Mouse (Mus musculus): ENCODE measurements at regions not wholly inside any gene's neighbourhood (a gene's known extent, or its start where the extent isn't known, plus 50 kb on each side); places are given as distances from the start of the nearest gene placed in this dataset.

GRCm38 (mm10) chr3:143912433-143912832, 292.6 kb downstream of the Lmo4 start:
- peak in 1 of 2 experiments; percentile 14 for DNase-seq (ENCODE audit: extremely low spot score in 1 of 2, low spot score in 2 of 2)
- H3K4me3 ChIP-seq = no peak overlapping the region
- no peak for TF ChIP-seq CTCF (IDR thresholded peaks at IDR 0.05)
- intact Hi-C loops (cut with DNase I) = no loop called here
- H3K27ac ChIP-seq = no peak overlapping the region

- Histone ChIP-seq H3K27ac (no peak overlapping the region), H3K4me3 (no peak overlapping the region)
- intact Hi-C loops (cut with DNase I) = no loop called here
- no peak for TF ChIP-seq CTCF (IDR thresholded peaks at IDR 0.05)
- DNase-seq (ENCODE audit: extremely low spot score in 1 of 2, low spot score in 2 of 2) = no peak
Observed at GRCm38 (mm10) chr3:143909341-143909740, 295.7 kb downstream of the Lmo4 start.

GRCm38 (mm10) chr3:143903421-143903820, 301.6 kb downstream of the Lmo4 start:
- Histone ChIP-seq H3K4me3 (no peak overlapping the region), H3K27ac (no peak overlapping the region)
- no peak for TF ChIP-seq CTCF (IDR thresholded peaks at IDR 0.05)
- intact Hi-C loops (cut with DNase I) = no loop called here
- no peak for DNase-seq (ENCODE audit: extremely low spot score in 1 of 2, low spot score in 2 of 2)

- no peak overlapping the region for H3K4me3 ChIP-seq
- DNase-seq (ENCODE audit: extremely low spot score in 1 of 2, low spot score in 2 of 2) = no peak
- no peak for TF ChIP-seq CTCF (IDR thresholded peaks at IDR 0.05)
- intact Hi-C loops (cut with DNase I) = no loop called here
- H3K27ac ChIP-seq = no peak overlapping the region
Observed at GRCm38 (mm10) chr3:143880813-143881212, 324.2 kb downstream of the Lmo4 start.

GRCm38 (mm10) chr3:143873876-143874275, 331.1 kb downstream of the Lmo4 start:
- DNase-seq (ENCODE audit: extremely low spot score in 1 of 2, low spot score in 2 of 2) = no peak
- no peak for TF ChIP-seq CTCF (IDR thresholded peaks at IDR 0.05)
- no peak overlapping the region for H3K27ac ChIP-seq
- H3K4me3 ChIP-seq = no peak overlapping the region
- intact Hi-C loops (cut with DNase I) = no loop called here

- H3K27ac ChIP-seq = no peak overlapping the region
- intact Hi-C loops (cut with DNase I) = no loop called here
Observed at GRCm38 (mm10) chr3:143866521-143866920, 338.5 kb downstream of the Lmo4 start.

GRCm38 (mm10) chr3:143865626-143866025, 339.4 kb downstream of the Lmo4 start:
- intact Hi-C loops (cut with DNase I) = no loop called here
- H3K27ac ChIP-seq = no peak overlapping the region
- TF ChIP-seq CTCF (IDR thresholded peaks at IDR 0.05) = no peak
- DNase-seq (ENCODE audit: extremely low spot score in 1 of 2, low spot score in 2 of 2) = no peak
- no peak overlapping the region for H3K4me3 ChIP-seq

More at GRCm38 (mm10) chr3:143866521-143866920, 338.5 kb downstream of the Lmo4 start:
- no peak for TF ChIP-seq CTCF (IDR thresholded peaks at IDR 0.05)
- no peak for DNase-seq (ENCODE audit: extremely low spot score in 1 of 2, low spot score in 2 of 2)
- H3K4me3 ChIP-seq = no peak overlapping the region

GRCm38 (mm10) chr3:143864490-143864889, 340.5 kb downstream of the Lmo4 start:
- H3K27ac ChIP-seq = no peak overlapping the region; the same call in 1 of the 2 replicates
- intact Hi-C loops (cut with DNase I) = no loop called here

GRCm38 (mm10) chr3:143862531-143862930, 342.5 kb downstream of the Lmo4 start:
- no peak overlapping the region for H3K4me3 ChIP-seq
- intact Hi-C loops (cut with DNase I) = no loop called here
- DNase-seq (ENCODE audit: extremely low spot score in 1 of 2, low spot score in 2 of 2) = no peak
- peak overlapping the region; percentile 32; the same call in 1 of the 2 replicates for H3K27ac ChIP-seq
- no peak for TF ChIP-seq CTCF (IDR thresholded peaks at IDR 0.05)

More at GRCm38 (mm10) chr3:143864490-143864889, 340.5 kb downstream of the Lmo4 start:
- DNase-seq (ENCODE audit: extremely low spot score in 1 of 2, low spot score in 2 of 2) = no peak
- no peak for TF ChIP-seq CTCF (IDR thresholded peaks at IDR 0.05)
- no peak overlapping the region for H3K4me3 ChIP-seq

- intact Hi-C loops (cut with DNase I) = no loop called here
- DNase-seq (ENCODE audit: extremely low spot score in 1 of 2, low spot score in 2 of 2) = no peak
- no peak for TF ChIP-seq CTCF (IDR thresholded peaks at IDR 0.05)
- no peak overlapping the region for H3K27ac ChIP-seq
- H3K4me3 ChIP-seq = no peak overlapping the region
Observed at GRCm38 (mm10) chr3:143861866-143862265, 343.2 kb downstream of the Lmo4 start.

GRCm38 (mm10) chr3:143835611-143836240, 369.3 kb downstream of the Lmo4 start:
- Histone ChIP-seq H3K4me3 (no peak overlapping the region), H3K27ac (no peak overlapping the region)
- TF ChIP-seq CTCF (IDR thresholded peaks at IDR 0.05) = no peak
- intact Hi-C loops (cut with DNase I) = no loop called here
- no peak for DNase-seq (ENCODE audit: extremely low spot score in 1 of 2, low spot score in 2 of 2)

- TF ChIP-seq CTCF (IDR thresholded peaks at IDR 0.05) = no peak
- Histone ChIP-seq H3K4me3 (no peak overlapping the region), H3K27ac (no peak overlapping the region)
- intact Hi-C loops (cut with DNase I) = no loop called here
- no peak for DNase-seq (ENCODE audit: extremely low spot score in 1 of 2, low spot score in 2 of 2)
Observed at GRCm38 (mm10) chr3:143834725-143835124, 370.3 kb downstream of the Lmo4 start.

- Histone ChIP-seq H3K27ac (no peak overlapping the region), H3K4me3 (no peak overlapping the region)
- TF ChIP-seq CTCF (IDR thresholded peaks at IDR 0.05) = no peak
- no peak for DNase-seq (ENCODE audit: extremely low spot score in 1 of 2, low spot score in 2 of 2)
- intact Hi-C loops (cut with DNase I) = no loop called here
Observed at GRCm38 (mm10) chr3:143823395-143823777, 381.6 kb downstream of the Lmo4 start.

Data from left cerebral cortex, adult 2 months (tissue).